Mouse (Mus musculus): ENCODE results near the gene Lrrc4c.

Gene Lrrc4c

GRCm38 (mm10) chr2:97609436-97609835 is 1291.5 kb downstream of the Lrrc4c start:
- DNase-seq (ENCODE audit: low spot score) = no peak

GRCm38 (mm10) chr2:97610566-97610965 is 1292.6 kb downstream of the Lrrc4c start:
- DNase-seq (ENCODE audit: low spot score) = no peak

- peak; percentile 6 for DNase-seq (ENCODE audit: low spot score)
These were observed 1296.8 kb downstream of the Lrrc4c start for GRCm38 (mm10) chr2:97614724-97615123.

- DNase-seq (ENCODE audit: low spot score) = no peak
These were observed 1300.6 kb downstream of the Lrrc4c start for GRCm38 (mm10) chr2:97618589-97618988.

- no peak for DNase-seq (ENCODE audit: low spot score)
These were observed 1322.0 kb downstream of the Lrrc4c start for GRCm38 (mm10) chr2:97639941-97640340.

GRCm38 (mm10) chr2:97641661-97642060 is 1323.7 kb downstream of the Lrrc4c start:
- DNase-seq (ENCODE audit: low spot score) = no peak

GRCm38 (mm10) chr2:97652711-97653110 is 1334.7 kb downstream of the Lrrc4c start:
- no peak for DNase-seq (ENCODE audit: low spot score)
